Mouse (Mus musculus) kidney, embryonic 15.5 days (tissue): ENCODE results near the gene Chst3. TPM values are rescaled to one million over a fixed set of nuclear protein-coding genes. Genes with fewer than 3 reads are reported as not detected.
"Not testable (repeated sequence)": the region's sequence is repeated elsewhere in the genome, so short reads cannot be mapped to it uniquely, and the experiment has no call there.

Source experiments
- ATAC-seq: fragments of 200-750 bp; cut with Nextera tagmentation; replicated peaks from 2 replicates; pipeline ENCODE4 v1.8.0; 2017; ENCODE audit warnings: moderate TSS enrichment; ENCODE audit not compliant: low FRiP score
- H3K27ac ChIP-seq: fragments of 300-500 bp; sonication (generic); 2 replicates; pipeline ENCODE4 v1.5.1; 2015; ENCODE audit warnings: mild to moderate bottlenecking, inconsistent platforms
- H3K27me3 ChIP-seq: fragments of 300-500 bp; sonication (generic); 2 replicates; pipeline ENCODE4 v1.6.1; 2015; ENCODE audit warnings: inconsistent platforms
- H3K36me3 ChIP-seq: fragments of 300-500 bp; sonication (generic); 2 replicates; pipeline ENCODE4 v1.6.1; 2015; ENCODE audit warnings: inconsistent platforms
- H3K4me1 ChIP-seq: fragments of 300-500 bp; sonication (generic); 2 replicates; pipeline ENCODE4 v1.6.1; 2015; ENCODE audit warnings: inconsistent platforms
- H3K4me2 ChIP-seq: fragments of 300-500 bp; sonication (generic); 2 replicates; pipeline ENCODE4 v1.6.1; 2015; ENCODE audit warnings: moderate library complexity, mild to moderate bottlenecking, inconsistent platforms
- H3K4me3 ChIP-seq: fragments of 300-500 bp; sonication (generic); replicated peaks from 2 replicates; pipeline ENCODE4 v1.5.1; 2015; ENCODE audit warnings: mild to moderate bottlenecking, inconsistent platforms
- H3K9ac ChIP-seq: fragments of 300-500 bp; sonication (generic); 2 replicates; pipeline ENCODE4 v1.6.1; 2015; ENCODE audit warnings: mild to moderate bottlenecking, inconsistent platforms
- H3K9me3 ChIP-seq: fragments of 300-500 bp; sonication (generic); replicated peaks from 2 replicates; pipeline ENCODE4 v1.6.1; 2016; ENCODE audit warnings: inconsistent platforms
- WGBS: fragments of 180-500 bp; shearing (Covaris S2); methylation state at CpG from one replicate; pipeline ENCODE4 v1.1.7; 2015; ENCODE audit warnings: mixed read lengths; 5-methylcytosine and 5-hydroxymethylcytosine counted together
- polyA plus RNA-seq: library from polyadenylated mRNA; unstranded; fragments of >200 nt; fragmentation: Nextera tagmentation; extraction: Ambion mirVana; gene quantifications from 2 replicates; pipeline ENCODE4 v1.2.1, GENCODE M21; 2015

Gene Chst3
- polyA plus RNA-seq, 1 experiment from 2014 or later = 2.0 TPM

GRCm38 (mm10) chr10:60168306-60168705 lies 50.8 kb downstream of the Chst3 start:
- no peaks in the 10 kb centered on the region for H3K36me3 ChIP-seq
- H3K27ac ChIP-seq = no peak overlapping the region
- H3K4me1 ChIP-seq = peaks cover 8% of the 10 kb centered on the region
- no peak for ATAC-seq
- H3K27me3 ChIP-seq = no peaks in the 10 kb centered on the region
- H3K9me3 ChIP-seq = no peaks in the 10 kb centered on the region; the same call in 1 of the 2 replicates
- no peak overlapping the region for H3K4me3 ChIP-seq
- 65% methylated on average over 2 of the region's 2 CpGs for WGBS
- H3K9ac ChIP-seq = no peak overlapping the region
- no peak overlapping the region for H3K4me2 ChIP-seq

DNA sequence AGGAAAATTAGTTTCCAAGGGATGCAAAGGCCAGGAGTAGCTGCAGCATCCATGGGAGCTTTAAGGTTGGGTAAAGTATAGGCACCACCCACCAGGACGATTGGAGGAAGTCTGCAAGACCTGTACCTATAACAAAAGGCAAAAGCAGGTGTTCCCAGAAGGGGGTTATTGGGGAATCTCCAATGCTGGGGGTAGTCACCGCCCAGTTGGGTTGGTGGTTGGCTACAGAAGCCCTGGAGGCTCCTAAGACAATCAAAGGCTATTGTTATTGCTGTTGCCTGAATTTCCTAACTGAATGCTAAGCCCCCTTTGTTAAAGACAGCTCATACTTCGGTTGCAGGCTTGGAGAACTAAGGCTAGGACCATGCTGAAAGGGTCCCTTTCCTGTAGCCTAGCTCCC lies 53.0 kb downstream of the Chst3 start:
- H3K4me1 ChIP-seq = peaks cover 8% of the 10 kb centered on the region
- 30% methylated on average over 3 of the region's 3 CpGs for WGBS
- H3K4me2 ChIP-seq = no peak overlapping the region
- H3K9ac ChIP-seq = no peak overlapping the region
- H3K9me3 ChIP-seq = no peaks in the 10 kb centered on the region; the same call in 1 of the 2 replicates
- no peak overlapping the region for H3K4me3 ChIP-seq
- no peaks in the 10 kb centered on the region for H3K27me3 ChIP-seq
- no peak for ATAC-seq
- H3K27ac ChIP-seq = no peak overlapping the region
- no peaks in the 10 kb centered on the region for H3K36me3 ChIP-seq

DNA sequence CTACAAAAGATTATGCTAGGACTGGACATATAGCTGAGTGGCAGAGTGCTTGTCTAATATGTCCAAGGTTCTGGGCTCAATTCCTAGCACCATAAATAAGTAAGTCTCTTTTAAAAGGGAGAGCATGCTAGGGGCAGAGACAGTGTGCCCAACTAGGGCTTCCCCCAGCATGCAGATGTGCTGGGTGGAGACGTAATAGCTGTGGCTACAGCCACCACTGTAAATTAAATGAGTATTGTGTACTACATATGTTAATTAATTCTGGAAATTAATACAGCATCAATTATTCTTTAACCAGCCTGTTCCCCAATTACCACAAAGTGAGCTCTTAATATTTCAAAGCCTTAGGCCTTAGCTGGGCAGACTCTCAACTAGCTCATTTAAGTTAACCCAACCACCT lies 54.2 kb downstream of the Chst3 start:
- WGBS = 91% methylated on average over 1 of the region's 1 CpGs
- no peak for ATAC-seq
- Histone ChIP-seq H3K9ac (no peak overlapping the region), H3K4me1 (no peaks in the 10 kb centered on the region), H3K27me3 (no peaks in the 10 kb centered on the region), H3K27ac (no peak overlapping the region), H3K4me2 (no peak overlapping the region), H3K4me3 (no peak overlapping the region), H3K36me3 (no peaks in the 10 kb centered on the region), H3K9me3 (no peaks in the 10 kb centered on the region; the same call in 1 of the 2 replicates)

GRCm38 (mm10) chr10:60162973-60163255 lies 56.1 kb downstream of the Chst3 start:
- Histone ChIP-seq H3K4me2 (no peak overlapping the region), H3K9ac (no peak overlapping the region), H3K36me3 (no peaks in the 10 kb centered on the region), H3K4me3 (no peak overlapping the region), H3K27ac (no peak overlapping the region), H3K4me1 (no peaks in the 10 kb centered on the region), H3K9me3 (no peaks in the 10 kb centered on the region), H3K27me3 (no peaks in the 10 kb centered on the region)
- 86% methylated on average over 6 of the region's 6 CpGs for WGBS
- no peak for ATAC-seq

- H3K4me3 ChIP-seq, H3K9ac ChIP-seq, H3K4me1 ChIP-seq, H3K27ac ChIP-seq, ATAC-seq, H3K9me3 ChIP-seq, H3K36me3 ChIP-seq, H3K4me2 ChIP-seq, H3K27me3 ChIP-seq: not testable (repeated sequence)
- 76% methylated on average over 8 of the region's 8 CpGs for WGBS
These were observed 56.7 kb downstream of the Chst3 start for GRCm38 (mm10) chr10:60162184-60162972.

DNA sequence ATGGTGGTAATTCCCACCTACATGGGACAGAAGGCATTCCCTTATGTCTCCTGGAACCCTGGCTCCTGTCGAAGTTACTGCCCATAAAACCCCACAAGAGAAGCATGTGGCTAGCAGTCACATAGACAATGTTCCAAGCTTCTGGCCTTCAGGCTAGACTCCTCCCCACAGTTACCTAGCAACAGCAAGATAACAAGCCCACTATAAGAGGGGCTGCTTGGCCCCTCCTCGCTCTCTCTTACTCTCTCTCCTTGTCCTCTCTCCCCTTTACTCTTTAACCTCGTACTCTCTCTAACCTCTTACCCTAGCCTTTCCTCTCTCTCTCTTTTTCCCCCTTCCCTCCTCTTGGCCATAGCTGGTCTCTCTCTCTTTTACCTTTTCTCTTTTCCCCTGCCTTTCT lies 57.7 kb downstream of the Chst3 start:
- H3K4me1 ChIP-seq, ATAC-seq: not testable (repeated sequence)
- 69% methylated on average over 3 of the region's 3 CpGs for WGBS

DNA sequence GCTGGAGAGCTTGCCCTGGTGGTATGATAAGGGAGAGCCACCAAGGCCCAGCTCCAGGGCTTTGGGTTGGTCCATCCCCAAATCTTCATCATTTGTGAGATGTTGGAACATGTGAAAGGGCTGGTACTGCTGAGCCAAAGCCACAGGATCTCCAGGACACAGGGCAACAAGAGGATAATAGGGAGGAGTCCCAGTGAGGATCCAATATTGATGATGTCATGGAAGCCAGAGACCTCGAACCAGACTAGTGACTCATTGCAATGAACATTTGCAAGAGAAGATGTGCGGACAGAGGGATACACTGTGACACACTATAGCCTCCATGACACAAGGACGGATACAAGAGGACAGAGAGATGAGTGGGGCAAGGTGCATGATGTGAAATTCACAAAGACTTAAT lies 60.9 kb downstream of the Chst3 start:
- no peaks in the 10 kb centered on the region for H3K36me3 ChIP-seq
- H3K4me2 ChIP-seq = no peak overlapping the region
- ATAC-seq = no peak
- no peaks in the 10 kb centered on the region for H3K9me3 ChIP-seq
- H3K27ac ChIP-seq = no peak overlapping the region
- no peaks in the 10 kb centered on the region for H3K4me1 ChIP-seq
- no peak overlapping the region for H3K9ac ChIP-seq
- no peak overlapping the region for H3K4me3 ChIP-seq
- H3K27me3 ChIP-seq = no peaks in the 10 kb centered on the region
- WGBS = 92% methylated on average over 3 of the region's 3 CpGs

More for the DNA sequence above, 57.7 kb downstream of the Chst3 start:
- not testable (repeated sequence) for H3K9ac ChIP-seq, H3K27ac ChIP-seq, H3K36me3 ChIP-seq, H3K27me3 ChIP-seq, H3K4me3 ChIP-seq, H3K9me3 ChIP-seq, H3K4me2 ChIP-seq

DNA sequence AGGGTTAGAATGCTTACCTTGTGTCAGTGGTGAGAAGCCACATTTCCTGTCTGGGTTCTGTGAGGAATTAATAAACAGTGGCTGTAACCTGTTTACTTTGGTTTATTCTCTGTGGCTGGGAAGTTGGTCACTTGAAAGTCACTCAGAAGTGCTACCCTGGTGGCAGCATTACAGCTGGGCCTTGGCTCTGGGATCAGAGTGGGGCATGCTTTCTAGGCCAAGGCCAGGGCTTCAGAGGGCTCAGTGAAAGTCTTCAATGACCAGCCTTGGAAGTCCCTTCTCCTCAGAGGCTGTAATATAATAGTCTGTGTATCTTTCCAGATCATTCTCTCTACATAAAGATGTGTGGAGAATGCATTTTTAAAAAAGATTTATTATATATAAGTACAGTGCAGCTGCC lies 63.0 kb downstream of the Chst3 start:
- H3K9ac ChIP-seq = no peak overlapping the region
- H3K4me1 ChIP-seq = no peaks in the 10 kb centered on the region
- no peak overlapping the region for H3K4me2 ChIP-seq
- no peaks in the 10 kb centered on the region for H3K9me3 ChIP-seq
- H3K27ac ChIP-seq = no peak overlapping the region
- ATAC-seq = no peak
- no peaks in the 10 kb centered on the region for H3K27me3 ChIP-seq
- H3K4me3 ChIP-seq = no peak overlapping the region
- H3K36me3 ChIP-seq = no peaks in the 10 kb centered on the region

DNA sequence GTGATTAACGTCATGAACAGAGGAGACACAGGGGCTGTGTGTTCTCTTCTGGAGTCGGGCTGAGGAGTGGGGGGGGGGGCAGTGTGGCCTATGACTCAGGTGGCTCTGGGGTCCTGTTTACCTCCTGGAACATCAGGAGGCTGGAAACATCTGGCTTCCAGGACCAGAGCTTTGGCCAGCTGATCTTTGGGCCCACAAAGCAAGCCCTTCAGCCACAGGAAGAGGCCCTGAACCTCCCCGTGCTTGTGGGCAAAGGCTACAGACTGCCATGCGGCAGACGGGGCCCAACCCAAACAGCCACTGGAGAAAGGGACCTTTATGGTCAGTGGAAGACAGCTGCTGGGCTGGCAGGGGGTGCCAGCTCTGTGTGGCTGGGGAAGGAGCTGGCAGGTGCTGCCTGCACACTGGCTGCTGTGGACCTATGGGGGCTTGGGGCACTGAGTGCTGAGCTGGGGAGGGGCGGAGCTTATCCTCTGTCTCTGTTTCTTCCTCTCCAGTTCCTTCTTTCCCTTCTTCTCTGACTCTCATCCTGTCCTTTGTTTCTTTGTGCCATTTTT lies 67.9 kb downstream of the Chst3 start:
- Histone ChIP-seq H3K36me3 (no peaks in the 10 kb centered on the region), H3K4me3 (no peak overlapping the region), H3K9me3 (no peaks in the 10 kb centered on the region), H3K9ac (no peak overlapping the region), H3K4me1 (no peaks in the 10 kb centered on the region), H3K4me2 (no peak overlapping the region), H3K27ac (no peak overlapping the region), H3K27me3 (no peaks in the 10 kb centered on the region)
- no peak for ATAC-seq
- WGBS = 51% methylated on average over 6 of the region's 6 CpGs

GRCm38 (mm10) chr10:60148087-60148486 lies 71.0 kb downstream of the Chst3 start:
- WGBS = 2% methylated on average over 5 of the region's 5 CpGs
- no peak overlapping the region for H3K4me2 ChIP-seq
- no peak overlapping the region for H3K9ac ChIP-seq
- H3K27me3 ChIP-seq = no peaks in the 10 kb centered on the region
- ATAC-seq = 0 out of 2 replicates have a peak, but pooled peaks have one; percentile 33
- H3K27ac ChIP-seq = no peak overlapping the region
- no peak overlapping the region for H3K4me3 ChIP-seq
- no peaks in the 10 kb centered on the region for H3K36me3 ChIP-seq
- H3K9me3 ChIP-seq = no peaks in the 10 kb centered on the region
- no peaks in the 10 kb centered on the region for H3K4me1 ChIP-seq

DNA sequence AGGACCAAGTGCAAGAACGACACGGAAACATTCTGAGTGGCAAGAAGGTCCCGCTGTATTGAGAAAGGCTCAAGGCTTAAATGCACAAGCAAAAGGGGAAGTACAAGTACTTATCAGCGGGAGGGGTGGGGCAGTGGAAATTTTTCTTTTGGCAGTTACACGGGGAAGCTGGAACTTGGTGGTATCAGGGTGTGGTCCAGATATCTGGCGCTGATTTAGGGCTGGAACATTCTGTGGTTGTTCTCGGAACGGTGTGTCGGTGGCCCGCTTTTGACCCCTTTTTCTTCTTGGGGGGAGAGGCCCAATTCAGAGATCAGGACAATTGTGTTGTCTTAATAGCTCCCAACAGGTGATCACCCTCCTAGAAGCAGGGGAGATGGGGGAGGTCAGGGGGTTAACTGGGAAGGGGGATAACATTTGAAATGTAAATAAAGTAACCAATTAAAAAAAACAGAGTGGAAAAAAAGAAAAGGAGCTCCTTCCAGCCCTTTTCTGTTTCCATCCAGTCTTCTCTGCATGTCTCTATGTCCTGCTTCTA lies 71.5 kb downstream of the Chst3 start:
- not testable (repeated sequence) for ATAC-seq, H3K27me3 ChIP-seq, H3K4me1 ChIP-seq, H3K9ac ChIP-seq, H3K4me3 ChIP-seq, H3K27ac ChIP-seq, H3K36me3 ChIP-seq, H3K9me3 ChIP-seq, H3K4me2 ChIP-seq
- WGBS = 73% methylated on average over 10 of the region's 10 CpGs

GRCm38 (mm10) chr10:60141656-60142160 lies 77.4 kb downstream of the Chst3 start:
- H3K9me3 ChIP-seq = no peaks in the 10 kb centered on the region
- 88% methylated on average over 3 of the region's 3 CpGs for WGBS

More at GRCm38 (mm10) chr10:60141656-60142160, 77.4 kb downstream of the Chst3 start:
- Histone ChIP-seq H3K4me3 (no peak overlapping the region), H3K27me3 (no peaks in the 10 kb centered on the region), H3K36me3 (no peaks in the 10 kb centered on the region), H3K27ac (no peak overlapping the region), H3K4me1 (0 out of 2 replicates have a peak, but pooled peaks cover 3% of the 10 kb centered on the region), H3K9ac (no peak overlapping the region), H3K4me2 (no peak overlapping the region)
- ATAC-seq = no peak
